In the genomic region with DNA sequence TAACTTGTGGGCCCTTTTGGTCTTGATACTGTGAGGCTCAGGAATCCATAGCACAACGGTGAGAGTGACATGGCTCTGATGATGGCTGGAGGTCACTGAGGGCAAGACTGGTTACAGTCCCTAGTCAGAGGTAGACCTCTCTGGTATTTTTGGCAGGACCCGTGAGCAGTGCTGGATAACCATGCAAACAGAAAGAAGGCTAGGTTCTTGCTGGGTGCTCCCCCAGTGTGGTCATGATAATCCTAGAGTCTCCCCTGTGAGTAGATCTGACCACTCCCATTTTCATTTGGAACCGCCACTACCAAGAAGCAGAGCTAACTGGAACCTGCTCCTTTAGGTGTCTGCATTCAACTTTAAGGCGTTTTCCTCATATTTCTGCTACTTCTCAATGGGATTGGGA, we compare ENCODE assay signal across 12 mouse cellular contexts. TPM values are rescaled to one million over a fixed set of nuclear protein-coding genes. Genes with fewer than 3 reads are reported as not detected.
DNase-seq lines count a peak whose midpoint lies in the region; ATAC-seq lines count a peak whose summit lies in the region.
"Had no signal": no experiment of that assay in that cellular context is flagged by ENCODE, and none has a peak within 500 bp of the region (broad histone marks: within the 10 kb centered on the region; RNA-seq: fewer than 3 reads in every experiment).

No protein-coding gene starts in this region.

- DNase-seq in heart, adult 9 months (ENCODE audit: low spot score in 2 of 2): no peak
- no peak for DNase-seq in liver, embryonic 11.5 days (ENCODE audit: low spot score)
- DNase-seq in embryo, embryonic 9.5 days (ENCODE audit: extremely low spot score): no peak
- DNase-seq in ovary, postnatal 14 days (ENCODE audit: low spot score): no peak
- DNase-seq: cerebellum, postnatal 10 days; kidney, postnatal 14 days; thymus, postnatal 4 days had no signal

- no peaks in the 10 kb centered on the region for H3K36me3 ChIP-seq in heart, embryonic 12.5 days
- no peaks in the 10 kb centered on the region for H3K36me3 ChIP-seq in megakaryocyte, embryonic 14.5 days (replicated peaks; ENCODE audit: low read length)
- no peaks in the 10 kb centered on the region for H3K36me3 ChIP-seq in liver, embryonic 11.5 days (ENCODE audit: control insufficient read depth, insufficient read depth, low read length)
- no peaks in the 10 kb centered on the region for H3K36me3 ChIP-seq in stomach, embryonic 16.5 days (ENCODE audit: control insufficient read depth, insufficient read depth, low read length)
- H3K36me3 ChIP-seq: hindbrain, embryonic 12.5 days had no signal

- no peak overlapping the region for H3K9ac ChIP-seq in heart, embryonic 12.5 days
- no peak overlapping the region for H3K9ac ChIP-seq in liver, embryonic 11.5 days (ENCODE audit: low read depth, low read length)
- no peak overlapping the region for H3K9ac ChIP-seq in stomach, embryonic 16.5 days (ENCODE audit: low read length)

- no peaks in the 10 kb centered on the region for H3K27me3 ChIP-seq in heart, embryonic 12.5 days (replicated peaks)
- H3K27me3 ChIP-seq in megakaryocyte, embryonic 14.5 days (replicated peaks): peaks cover 8% of the 10 kb centered on the region
- no peaks in the 10 kb centered on the region for H3K27me3 ChIP-seq in liver, embryonic 11.5 days (replicated peaks; ENCODE audit: control insufficient read depth, insufficient read depth, low read length)
- no peaks in the 10 kb centered on the region for H3K27me3 ChIP-seq in stomach, embryonic 16.5 days (ENCODE audit: control insufficient read depth, insufficient read depth, low read length)
- H3K27me3 ChIP-seq: hindbrain, embryonic 12.5 days had no signal

- H3K27ac ChIP-seq in heart, embryonic 12.5 days (ENCODE audit: poor library complexity, severe bottlenecking): no peak overlapping the region
- H3K27ac ChIP-seq in liver, embryonic 11.5 days (ENCODE audit: low read depth, low read length): no peak overlapping the region
- H3K27ac ChIP-seq in stomach, embryonic 16.5 days (ENCODE audit: low read length): no peak overlapping the region
- H3K27ac ChIP-seq: hindbrain, embryonic 12.5 days had no signal

- no peaks in the 10 kb centered on the region for H3K9me3 ChIP-seq in heart, embryonic 12.5 days (replicated peaks)
- no peaks in the 10 kb centered on the region for H3K9me3 ChIP-seq in megakaryocyte, embryonic 14.5 days
- H3K9me3 ChIP-seq in liver, embryonic 11.5 days (ENCODE audit: control insufficient read depth, low read length): no peaks in the 10 kb centered on the region
- no peaks in the 10 kb centered on the region for H3K9me3 ChIP-seq in stomach, embryonic 16.5 days (replicated peaks; ENCODE audit: control insufficient read depth, low read length)
- H3K9me3 ChIP-seq: hindbrain, embryonic 12.5 days had no signal

- peaks cover 12% of the 10 kb centered on the region for H3K4me1 ChIP-seq in heart, embryonic 12.5 days (replicated peaks)
- peaks cover 53% of the 10 kb centered on the region for H3K4me1 ChIP-seq in megakaryocyte, embryonic 14.5 days
- H3K4me1 ChIP-seq in liver, embryonic 11.5 days (replicated peaks; ENCODE audit: control insufficient read depth, insufficient read depth, low read length): peaks cover 21% of the 10 kb centered on the region
- peaks cover 6% of the 10 kb centered on the region for H3K4me1 ChIP-seq in stomach, embryonic 16.5 days (ENCODE audit: control insufficient read depth, insufficient read depth, low read length)
- H3K4me1 ChIP-seq: hindbrain, embryonic 12.5 days had no signal

- 67% methylated on average over 4 of the region's 4 CpGs for WGBS in heart, embryonic 12.5 days
- 76% methylated on average over 4 of the region's 4 CpGs for WGBS in liver, embryonic 11.5 days
- 83% methylated on average over 4 of the region's 4 CpGs for WGBS in stomach, embryonic 16.5 days

- peak overlapping the region; percentile 32; the same call in 1 of the 2 replicates for H3K4me2 ChIP-seq in heart, embryonic 12.5 days
- H3K4me2 ChIP-seq in liver, embryonic 11.5 days: peak overlapping the region; percentile 26
- H3K4me2 ChIP-seq in stomach, embryonic 16.5 days (ENCODE audit: low read depth, low read length): peak overlapping the region; percentile 27; the same call in 1 of the 2 replicates

- ATAC-seq in heart, embryonic 12.5 days (ENCODE audit: insufficient number of reproducible peaks, low FRiP score): no peak
- no peak for ATAC-seq in megakaryocyte, adult 5-6 weeks (ENCODE audit: poor library complexity, severe bottlenecking)
- no peak for ATAC-seq in liver, embryonic 11.5 days (replicated peaks; ENCODE audit: low FRiP score)
- ATAC-seq in stomach, embryonic 16.5 days (ENCODE audit: insufficient read depth, low FRiP score): no peak

- no peak overlapping the region for H3K4me3 ChIP-seq in heart, embryonic 12.5 days
- peak overlapping the region; percentile 68 for H3K4me3 ChIP-seq in megakaryocyte, embryonic 14.5 days (replicated peaks)
- no peak overlapping the region for H3K4me3 ChIP-seq in liver, embryonic 11.5 days (ENCODE audit: low read depth, low read length)
- H3K4me3 ChIP-seq in stomach, embryonic 16.5 days (replicated peaks; ENCODE audit: low read length): no peak overlapping the region

RNA-seq across cellular contexts. Expression of gene Abhd5, which starts 1.5 kb away (rescaled TPM):
- 16.2 and 19.1 TPM in 2 replicates for polyA plus RNA-seq in heart, embryonic 12.5 days (2016; fragmentation: Nextera tagmentation; extraction: Ambion mirVana)
- polyA plus RNA-seq in megakaryocyte, embryonic 14.5 days (2012; ENCODE audit: insufficient read depth, low replicate concordance): 10.5 TPM in 1 of 2 replicates, not detected in the other
- 83.7 and 84.1 TPM in 2 replicates for total RNA-seq in megakaryocyte, adult 5-6 weeks (2015)
- total RNA-seq in megakaryocyte, adult 5-6 weeks (2017): 87.0 and 93.8 TPM in 2 replicates
- 22.1 and 24.2 TPM in 2 replicates for polyA plus RNA-seq in liver, embryonic 11.5 days (2014; fragmentation: Nextera tagmentation; extraction: Ambion mirVana)
- 27.8 and 31.8 TPM in 2 replicates for polyA plus RNA-seq in stomach, embryonic 16.5 days (2015; fragmentation: Nextera tagmentation; extraction: Ambion mirVana)

RNA-seq across cellular contexts. Expression of gene Ano10, which starts 58.7 kb away (rescaled TPM):
- 30.5 and 34.7 TPM in 2 replicates for polyA plus RNA-seq in heart, embryonic 12.5 days (2016; fragmentation: Nextera tagmentation; extraction: Ambion mirVana)
- 3.2 TPM in 1 of 2 replicates, not detected in the other for polyA plus RNA-seq in megakaryocyte, embryonic 14.5 days (2012; ENCODE audit: insufficient read depth, low replicate concordance)
- total RNA-seq in megakaryocyte, adult 5-6 weeks (2015): 33.1 and 40.9 TPM in 2 replicates
- 17.1 and 32.8 TPM in 2 replicates for total RNA-seq in megakaryocyte, adult 5-6 weeks (2017)
- polyA plus RNA-seq in liver, embryonic 11.5 days (2014; fragmentation: Nextera tagmentation; extraction: Ambion mirVana): 15.4 and 16.9 TPM in 2 replicates
- polyA plus RNA-seq in stomach, embryonic 16.5 days (2015; fragmentation: Nextera tagmentation; extraction: Ambion mirVana): 38.6 and 45.0 TPM in 2 replicates
